Mouse (Mus musculus) right cerebral cortex, postnatal 10 days (tissue): ENCODE data around the gene Sigirr.
A peak's percentile ranks its signal among the peaks of the same experiment; 100 is the strongest.

ENCODE experiments used
- DNase-seq, 2 experiments: peaks; one replicate each; pipeline ENCODE4 v3.0.0; 2021; ENCODE audit warnings: low spot score in 2 of 2

Gene Sigirr

DNA sequence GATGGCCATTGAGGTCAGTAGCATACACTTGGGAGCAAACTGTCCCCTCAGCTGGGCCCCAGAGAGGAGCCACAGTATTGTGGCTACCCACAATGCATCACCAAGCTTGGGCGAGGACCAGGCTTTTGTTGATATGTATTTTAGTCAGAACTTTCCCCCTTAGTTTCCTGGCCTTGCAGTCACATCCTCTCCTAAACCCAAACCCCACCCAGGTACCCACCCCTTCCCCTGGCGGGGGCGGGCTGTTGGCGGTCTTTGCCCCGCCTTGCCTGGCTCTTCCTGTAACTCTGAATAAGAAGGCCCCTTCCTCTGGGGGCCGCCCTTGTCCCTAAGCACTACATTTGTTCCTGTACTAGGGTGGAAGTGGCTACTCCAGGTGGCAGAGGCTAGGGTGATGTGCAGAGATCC, 3.7 kb downstream of the Sigirr start:
- no peak for DNase-seq

DNA sequence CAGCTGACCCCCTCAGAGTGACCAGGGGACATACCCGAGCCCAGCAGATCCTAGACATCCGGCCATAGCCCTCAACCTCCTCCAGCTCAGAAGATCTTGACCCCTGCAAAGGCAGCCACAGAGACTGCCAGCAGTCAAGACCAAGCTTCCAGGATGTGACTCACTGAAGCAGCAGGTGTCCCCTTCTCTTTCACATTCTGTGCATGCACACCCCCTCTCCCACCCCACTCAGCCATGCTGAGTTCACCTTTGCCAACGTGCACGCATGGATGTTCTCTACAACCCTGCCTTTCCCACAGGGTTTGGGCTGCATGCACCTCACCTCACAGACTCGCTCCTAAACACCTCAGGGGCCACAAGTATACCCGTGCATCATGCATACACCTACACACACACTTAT, 4.4 kb downstream of the Sigirr start:
- DNase-seq = no peak

DNA sequence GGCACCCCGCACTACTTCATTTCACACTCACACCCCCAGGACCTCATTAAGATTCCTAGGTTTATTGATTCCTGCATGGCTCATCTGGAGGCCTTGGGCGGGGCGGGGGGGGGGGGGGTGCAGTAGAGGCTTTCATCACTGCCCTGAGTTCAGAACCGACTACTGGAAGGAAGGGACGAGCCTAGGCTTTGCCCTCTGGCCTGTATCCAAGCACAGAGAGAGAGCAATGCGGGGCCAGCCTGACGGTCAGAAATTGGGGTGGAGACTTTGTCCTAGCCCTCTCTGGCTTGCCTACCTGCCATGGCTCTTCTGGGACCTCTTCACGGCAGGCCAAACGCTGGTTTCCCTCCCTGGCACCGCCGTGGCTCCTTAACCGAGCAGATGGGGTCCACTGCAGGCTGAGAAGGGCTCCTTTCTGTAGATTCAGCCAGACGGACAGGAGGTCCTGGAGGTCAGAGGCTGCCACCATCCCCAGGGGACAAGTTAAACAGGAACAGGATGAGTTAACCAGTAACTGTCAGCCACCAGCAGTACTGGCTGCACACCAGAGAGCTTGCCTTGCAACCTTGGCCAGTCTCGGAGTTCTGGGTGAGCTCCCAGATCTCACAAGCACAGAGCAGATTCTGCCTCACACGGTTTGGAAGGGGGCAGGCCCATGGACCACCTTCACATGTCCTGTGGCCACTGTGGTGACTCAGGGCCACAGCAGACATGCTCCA, 5.7 kb downstream of the Sigirr start:
- DNase-seq = no peak

DNA sequence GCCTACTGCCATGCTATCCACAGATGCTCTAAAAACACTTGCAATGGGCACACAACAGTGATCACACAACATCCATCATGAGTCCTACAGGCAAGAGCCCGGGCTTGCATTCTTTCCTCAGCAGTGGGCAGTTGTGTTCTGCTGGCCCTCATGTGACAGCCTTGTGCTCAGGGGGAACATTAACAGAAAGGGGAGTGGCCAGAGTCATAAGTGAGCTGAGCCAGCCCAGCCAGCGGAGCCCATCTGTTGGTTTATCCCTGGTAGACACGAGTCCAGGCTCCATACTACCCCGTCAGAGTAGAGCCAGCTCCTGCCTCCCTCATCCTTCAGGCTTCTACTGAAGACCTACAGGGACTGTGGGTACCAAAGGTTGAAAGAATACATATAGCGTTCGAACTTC, 6.4 kb downstream of the Sigirr start:
- no peak for DNase-seq

DNA sequence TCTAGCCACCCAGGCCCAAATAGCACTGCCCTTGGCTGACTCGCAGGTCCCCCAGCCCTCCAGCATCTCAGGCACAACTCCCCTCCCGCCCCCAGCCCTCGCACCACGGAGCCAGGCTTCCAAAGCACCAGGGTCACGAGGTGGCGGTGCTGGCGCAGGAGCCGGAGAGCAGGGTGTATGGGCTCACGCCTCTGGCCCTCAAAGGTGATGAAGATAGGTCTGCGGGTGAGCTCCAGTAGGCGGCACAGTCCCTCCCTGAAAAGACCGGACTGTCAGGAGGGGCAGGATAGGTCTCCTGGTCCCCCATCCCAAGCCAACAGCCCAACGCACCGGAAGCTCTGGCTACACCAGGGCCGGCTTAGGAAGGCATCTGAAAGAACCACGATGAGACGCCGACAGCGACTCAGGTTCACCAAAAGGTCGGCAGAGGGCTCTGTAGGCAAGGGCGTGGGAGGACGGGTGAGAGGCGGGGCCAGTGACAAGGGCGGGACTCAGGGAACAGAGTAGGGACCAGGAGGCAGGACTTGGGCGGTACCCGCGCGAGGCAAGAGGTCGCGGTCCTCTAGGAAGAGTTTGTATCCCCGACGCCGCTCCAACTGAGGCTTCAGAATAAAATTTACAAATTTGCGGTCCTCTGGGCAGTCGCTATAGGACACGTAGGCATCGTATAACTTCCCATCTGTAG, 8.2 kb downstream of the Sigirr start:
- peak; percentile 63 to 75 for DNase-seq

DNA sequence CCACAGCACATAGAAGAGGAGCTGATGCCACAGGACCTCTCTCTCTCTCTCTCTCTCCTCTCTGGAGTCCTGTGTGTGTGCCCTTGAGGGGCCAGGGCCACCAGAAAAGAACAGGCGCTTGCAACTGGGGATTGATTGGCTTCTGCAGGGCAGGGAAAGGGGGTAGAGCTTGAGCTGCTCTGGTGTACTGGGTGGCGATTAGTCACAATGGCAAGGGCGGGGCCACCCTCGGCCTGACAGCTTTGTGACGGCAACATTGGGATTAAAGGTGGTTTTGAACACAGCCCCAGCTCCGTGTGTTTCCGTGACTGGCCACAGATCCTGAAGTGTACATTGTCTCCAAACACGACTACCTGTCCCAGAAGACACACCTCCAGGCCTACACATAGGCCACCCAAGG, 10.1 kb downstream of the Sigirr start:
- DNase-seq = no peak

DNA sequence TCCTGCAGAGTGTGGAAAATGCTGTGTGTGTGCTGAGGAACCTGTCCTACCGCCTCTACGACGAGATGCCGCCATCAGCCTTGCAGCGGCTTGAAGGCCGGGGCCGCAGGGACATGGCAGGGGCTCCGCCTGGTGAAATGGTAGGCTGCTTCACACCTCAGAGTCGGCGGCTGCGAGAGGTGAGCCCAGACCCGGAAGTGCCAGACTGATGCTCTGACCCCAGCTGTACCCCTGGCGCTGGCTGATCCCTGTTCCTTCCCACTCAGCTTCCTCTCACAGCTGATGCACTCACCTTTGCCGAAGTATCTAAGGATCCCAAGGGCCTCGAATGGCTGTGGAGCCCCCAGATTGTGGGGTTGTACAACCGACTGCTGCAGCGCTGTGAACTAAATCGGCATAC, 11.9 kb downstream of the Sigirr start:
- no peak for DNase-seq

DNA sequence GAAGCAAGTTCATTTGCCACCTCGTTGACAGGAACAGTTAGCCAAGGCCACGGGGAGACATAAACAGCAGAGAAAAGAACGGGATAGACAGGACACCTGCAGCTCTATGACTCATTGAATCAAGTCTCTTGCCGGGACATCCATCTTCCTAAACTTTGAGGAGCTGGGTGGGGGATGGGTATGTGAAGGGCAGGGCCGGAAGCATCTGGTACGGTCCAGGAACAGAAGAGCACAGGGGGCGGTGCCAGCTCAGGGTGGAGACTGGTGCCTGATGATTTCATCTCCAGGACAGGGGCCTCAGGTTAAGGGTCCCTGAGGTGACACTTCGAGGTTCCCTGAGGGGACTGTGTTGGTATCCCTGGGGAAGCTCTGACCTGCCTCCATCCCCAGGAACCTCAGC, 12.5 kb downstream of the Sigirr start:
- DNase-seq = no peak

DNA sequence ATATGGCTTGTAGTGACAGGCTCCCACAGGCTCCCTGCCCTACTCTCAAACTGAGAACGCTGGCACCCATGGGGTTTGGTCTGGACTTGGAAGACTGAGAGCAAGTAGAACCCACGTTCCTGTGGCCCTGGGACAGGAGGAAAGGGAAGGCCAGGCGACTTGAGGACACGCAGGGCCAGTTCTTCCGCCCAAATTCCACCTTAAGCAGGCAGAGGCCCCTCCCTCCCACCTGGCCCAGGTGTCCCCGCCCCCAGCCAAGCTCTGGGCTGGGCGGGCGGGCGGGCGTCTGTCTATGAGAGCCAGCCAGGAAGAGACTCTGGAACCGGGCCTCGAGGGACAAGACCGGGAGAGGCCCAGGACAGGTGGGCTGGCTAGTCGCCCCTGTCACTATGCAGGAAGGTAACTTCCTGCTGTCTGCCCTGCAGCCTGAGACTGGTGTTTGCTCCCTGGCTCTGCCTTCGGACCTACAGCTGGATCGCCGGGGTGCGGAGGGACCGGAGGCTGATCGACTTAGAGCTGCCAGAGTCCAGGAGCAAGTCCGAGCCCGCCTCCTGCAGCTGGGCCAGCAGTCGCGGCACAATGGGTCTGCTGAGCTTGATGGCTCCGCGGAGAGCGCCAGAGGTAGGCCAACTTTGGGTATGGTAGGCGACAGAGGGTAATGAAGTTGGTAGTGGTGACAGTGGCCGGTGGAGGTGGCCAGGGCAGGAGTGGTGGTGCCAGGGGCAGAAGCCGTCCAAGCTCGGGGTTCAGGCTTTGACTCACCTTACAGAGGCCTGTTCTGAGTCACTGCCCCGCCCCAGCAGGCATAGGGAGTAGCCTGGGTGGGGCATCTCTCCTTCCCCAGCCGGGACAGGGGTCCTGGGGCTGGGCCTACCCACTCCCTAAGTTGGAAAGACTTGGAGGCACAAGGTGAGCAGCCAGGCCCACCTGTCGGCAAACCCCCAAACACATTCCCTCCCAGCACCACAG, 20.6 kb downstream of the Sigirr start:
- no peak for DNase-seq

DNA sequence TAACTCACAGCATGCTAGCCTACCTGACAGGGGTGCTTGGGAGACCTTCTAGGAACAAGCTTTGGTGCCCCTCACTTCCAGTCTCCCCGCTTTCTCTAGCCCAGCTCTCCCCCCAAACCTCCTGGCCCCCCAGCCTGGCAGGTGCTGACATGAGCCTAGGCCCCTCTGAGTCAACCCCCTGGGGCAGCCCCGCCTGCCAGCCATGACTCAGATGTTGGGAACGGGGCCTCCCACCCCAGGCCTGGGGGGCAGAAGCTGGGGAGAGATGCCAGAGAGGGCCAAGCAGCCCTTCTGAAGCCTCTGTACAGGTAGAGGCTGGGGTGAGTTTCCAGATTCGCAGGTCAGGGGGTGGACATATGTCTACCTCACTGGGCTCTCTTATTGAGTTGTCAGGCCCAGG, 21.5 kb downstream of the Sigirr start:
- DNase-seq = no peak

DNA sequence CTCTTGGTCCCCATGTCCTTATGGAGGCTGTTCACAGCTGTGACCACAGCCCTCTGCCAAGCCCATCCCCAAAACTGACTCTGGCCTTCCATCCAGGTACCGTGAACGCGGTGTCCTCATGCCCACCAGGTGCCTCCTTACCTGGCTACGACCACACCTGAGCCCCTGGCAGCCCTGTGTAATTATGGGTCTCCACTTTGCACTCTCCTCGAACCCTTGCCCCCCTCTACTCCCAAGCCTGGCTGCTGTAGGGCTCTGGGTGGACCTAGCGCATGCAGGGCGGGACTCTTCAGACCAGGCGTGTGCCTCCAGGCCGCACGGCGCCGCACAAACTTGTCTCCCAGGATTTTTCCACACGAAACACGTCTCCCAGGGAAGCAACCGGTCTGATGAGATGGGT, 22.5 kb downstream of the Sigirr start, which contains the start of gene Pkp3:
Gene Pkp3 (plus strand): TSS at position 378 of the 400 bp plus-strand sequence.
- no peak for DNase-seq

DNA sequence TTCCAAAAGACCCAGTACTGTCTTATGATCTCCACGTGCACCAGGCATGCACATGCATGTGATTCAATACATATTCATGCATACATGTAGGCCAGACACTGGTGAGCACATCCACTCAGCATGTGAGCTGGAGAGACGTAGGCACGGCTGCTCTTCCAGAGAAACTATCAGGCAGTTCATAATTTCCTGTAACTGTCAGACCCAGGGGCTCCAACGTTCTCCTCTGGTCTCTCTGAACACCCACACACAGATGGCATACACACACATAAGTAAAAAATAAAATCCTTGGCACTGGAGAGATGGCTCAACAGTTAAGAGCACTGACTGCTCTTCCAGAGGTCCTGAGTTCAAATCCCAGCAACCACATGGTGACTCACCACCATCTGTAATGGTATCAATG, 26.6 kb downstream of the Sigirr start:
- DNase-seq = peak in 1 of 2 experiments; percentile 51

DNA sequence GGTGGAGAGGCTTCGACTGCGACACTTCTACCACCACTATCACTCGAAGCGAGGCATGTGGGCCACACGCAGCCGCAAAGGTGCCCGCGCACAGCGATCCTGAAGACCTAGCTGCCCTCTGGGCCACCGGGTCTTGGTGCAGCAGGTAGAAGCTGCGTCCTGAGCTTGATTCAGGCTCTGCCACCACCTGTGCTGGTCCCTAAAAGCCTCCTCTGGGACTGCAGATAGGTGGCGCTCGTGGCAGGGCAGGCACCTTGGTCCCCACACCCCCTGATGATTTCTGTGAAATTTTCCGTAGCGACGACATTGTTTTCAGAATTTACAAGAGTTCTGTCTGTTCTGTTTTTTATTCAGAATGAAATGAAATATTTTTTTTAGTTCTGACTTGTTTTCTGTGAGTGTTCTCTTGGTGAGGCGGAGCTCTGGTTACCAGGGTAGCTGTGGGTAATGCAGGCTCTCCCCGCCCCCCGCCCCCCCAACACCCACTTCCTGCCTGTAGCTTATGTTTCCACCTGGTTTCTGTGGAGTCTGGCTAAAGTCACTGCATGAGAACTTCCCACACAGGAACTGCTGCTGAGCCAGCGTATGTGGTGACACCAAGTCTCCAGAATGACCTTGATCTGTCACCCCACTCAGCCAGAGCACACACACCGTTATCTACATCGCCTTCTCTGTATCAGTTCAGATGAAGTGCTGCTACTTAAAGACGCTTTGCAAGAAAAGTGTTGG, 28.2 kb downstream of the Sigirr start:
- DNase-seq = peak in 1 of 2 experiments; percentile 48

DNA sequence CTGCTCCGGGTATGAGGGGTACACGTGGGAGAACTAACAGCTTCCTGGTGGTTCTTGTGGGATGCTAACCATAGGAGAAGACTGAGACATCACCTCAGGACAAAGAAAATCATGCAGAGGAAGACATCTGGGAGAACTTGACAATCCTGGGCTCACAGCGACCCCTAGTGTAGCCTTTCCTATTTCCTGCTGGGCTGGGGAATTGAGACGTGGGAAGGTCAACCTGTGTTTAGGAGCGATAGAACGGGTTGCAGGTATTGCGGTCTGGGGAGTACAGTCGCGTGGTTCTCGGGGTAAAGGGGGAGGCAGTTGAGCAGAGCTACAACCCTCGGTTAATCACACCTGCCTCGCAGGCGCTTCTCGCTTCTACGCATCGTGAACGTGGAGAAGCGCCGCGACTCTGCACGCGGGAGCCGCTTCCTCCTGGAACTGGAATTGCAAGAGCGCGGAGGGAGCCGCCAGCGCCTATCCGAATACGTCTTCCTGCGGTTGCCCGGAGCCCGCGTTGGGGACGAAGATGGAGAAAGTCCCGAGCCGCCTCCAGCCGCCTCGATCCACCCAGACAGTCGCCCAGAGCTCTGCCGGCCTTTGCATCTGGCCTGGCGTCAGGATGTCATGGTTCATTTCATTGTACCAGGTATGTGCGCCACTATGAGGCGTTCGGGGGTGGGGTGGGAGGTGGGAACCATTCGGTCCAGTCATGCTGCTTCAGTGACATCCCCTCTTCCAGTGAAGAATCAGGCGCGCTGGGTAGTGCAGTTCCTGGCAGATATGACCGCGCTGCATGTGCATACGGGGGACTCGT, 30.1 kb downstream of the Sigirr start:
- DNase-seq = peak; percentile 83 to 84

DNA sequence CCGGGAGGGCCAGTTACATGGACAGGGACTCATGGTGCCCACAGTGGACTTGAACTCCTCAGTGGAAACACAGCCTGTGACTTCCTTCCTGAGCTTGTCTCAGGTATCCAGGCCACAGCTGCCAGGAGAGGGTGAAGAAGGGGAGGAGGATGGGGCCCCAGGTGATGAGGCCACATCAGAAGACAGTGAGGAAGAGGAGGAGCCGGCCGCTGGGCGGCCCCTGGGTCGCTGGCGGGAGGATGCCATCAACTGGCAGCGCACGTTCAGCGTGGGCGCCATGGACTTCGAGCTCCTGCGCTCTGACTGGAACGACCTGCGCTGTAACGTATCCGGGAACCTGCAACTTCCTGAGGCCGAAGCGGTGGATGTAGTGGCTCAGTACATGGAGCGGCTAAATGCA, 32.0 kb downstream of the Sigirr start:
- peak in 1 of 2 experiments; percentile 46 for DNase-seq

DNA sequence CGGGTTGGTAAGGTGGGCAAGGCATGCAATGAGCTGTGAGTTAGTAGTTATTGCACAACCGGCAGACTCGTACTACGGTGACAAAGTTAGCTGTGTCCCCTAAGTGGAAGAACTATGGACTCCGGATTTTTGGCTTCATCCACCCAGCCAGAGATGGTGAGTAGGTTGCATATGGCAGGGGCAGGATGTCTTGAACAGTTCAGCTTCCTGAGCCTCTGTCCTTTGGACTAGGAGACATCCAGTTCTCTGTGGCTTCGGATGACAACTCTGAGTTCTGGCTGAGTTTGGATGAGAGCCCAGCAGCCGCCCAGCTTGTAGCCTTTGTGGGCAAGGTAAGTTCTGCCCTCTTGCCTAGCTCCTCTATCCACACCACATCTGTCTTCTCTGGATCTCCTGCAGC, 35.8 kb downstream of the Sigirr start:
- no peak for DNase-seq

DNA sequence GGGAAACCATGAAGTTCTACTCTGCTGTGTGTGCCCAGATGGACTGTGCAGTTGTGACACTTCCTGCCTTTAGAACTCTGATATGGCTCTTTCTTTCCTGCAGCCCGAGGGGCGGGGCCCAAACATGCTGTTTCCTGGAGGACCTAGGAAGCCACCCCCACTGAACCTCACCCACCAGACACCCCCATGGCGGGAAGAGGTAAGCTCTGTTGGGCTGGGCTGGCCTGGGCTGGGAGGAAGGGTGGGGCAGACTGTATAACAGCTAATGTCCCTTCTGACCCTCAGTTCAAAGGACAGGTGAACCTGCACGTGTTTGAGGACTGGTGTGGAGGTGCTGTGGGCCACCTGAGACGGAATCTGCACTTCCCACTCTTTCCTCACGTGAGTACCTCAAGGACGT, 36.2 kb downstream of the Sigirr start:
- DNase-seq = no peak

DNA sequence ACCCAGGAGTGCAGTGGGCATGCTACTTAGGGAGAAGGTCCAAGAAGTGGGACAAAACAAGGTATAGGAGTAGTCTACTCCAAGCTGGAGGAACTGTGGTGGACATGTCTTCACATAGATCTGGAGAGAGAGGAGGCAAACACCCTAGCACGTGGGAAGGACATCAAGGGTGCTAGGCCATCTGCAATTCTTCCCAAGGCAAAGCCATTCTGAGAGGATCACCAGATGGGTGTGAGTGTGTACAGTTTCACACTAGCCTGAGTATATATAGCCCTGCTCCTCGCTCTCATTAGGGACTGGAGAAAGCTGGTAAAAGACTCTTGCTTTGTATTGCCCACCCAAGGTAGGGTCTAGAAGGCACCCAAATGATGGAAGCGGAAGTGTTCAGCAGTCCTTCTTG, 37.0 kb downstream of the Sigirr start:
- DNase-seq = peak in 1 of 2 experiments; percentile 59

DNA sequence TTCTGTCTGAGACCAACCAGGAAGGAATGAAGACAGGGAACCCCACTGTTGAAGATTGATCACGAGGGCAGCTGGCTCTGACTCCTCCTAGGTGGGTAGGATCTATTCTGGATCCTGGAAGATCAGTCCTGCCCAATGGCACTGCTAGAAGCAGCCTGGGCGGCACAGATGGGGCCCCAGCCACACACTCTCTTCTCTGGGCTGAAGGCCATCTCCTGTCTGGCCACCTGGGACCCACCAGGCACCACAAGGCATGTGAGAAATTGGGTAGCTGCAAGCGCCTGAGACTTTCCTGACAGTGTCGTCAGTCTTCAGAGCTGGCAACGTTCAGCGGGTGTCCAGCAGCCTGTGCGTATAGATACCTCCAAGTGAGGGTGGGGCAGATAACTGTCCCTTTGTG, 37.8 kb downstream of the Sigirr start:
- peak in 1 of 2 experiments; percentile 57 for DNase-seq

DNA sequence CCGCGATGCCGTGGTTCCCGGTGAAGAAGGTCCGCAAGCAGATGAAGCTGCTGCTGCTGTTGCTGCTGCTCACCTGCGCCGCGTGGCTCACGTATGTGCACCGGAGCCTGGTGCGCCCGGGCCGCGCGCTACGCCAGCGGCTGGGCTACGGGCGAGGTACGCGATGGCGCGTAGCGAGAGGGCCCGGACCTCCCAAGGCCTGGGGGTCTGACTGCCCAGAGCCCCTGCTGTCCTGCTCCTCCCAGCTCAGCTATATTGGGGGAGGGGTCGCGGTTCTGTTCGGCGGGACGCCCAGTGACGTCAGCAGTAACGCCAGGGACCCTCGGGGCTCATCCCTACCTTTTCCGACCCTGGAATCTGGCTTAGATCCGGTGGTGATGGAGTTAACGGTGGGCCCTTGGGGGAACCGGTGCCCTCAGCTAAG, 39.1 kb downstream of the Sigirr start:
- peak; percentile 64 to 65 for DNase-seq
